Mouse (Mus musculus): ENCODE measurements around the gene Phlda3. TPM values are rescaled to one million over a fixed set of nuclear protein-coding genes. Genes with fewer than 3 reads are reported as not detected.

Phlda3 gene
- total and polyA plus RNA-seq, 2 experiments from 2014 or later = 65.5 to 130 TPM

DNA sequence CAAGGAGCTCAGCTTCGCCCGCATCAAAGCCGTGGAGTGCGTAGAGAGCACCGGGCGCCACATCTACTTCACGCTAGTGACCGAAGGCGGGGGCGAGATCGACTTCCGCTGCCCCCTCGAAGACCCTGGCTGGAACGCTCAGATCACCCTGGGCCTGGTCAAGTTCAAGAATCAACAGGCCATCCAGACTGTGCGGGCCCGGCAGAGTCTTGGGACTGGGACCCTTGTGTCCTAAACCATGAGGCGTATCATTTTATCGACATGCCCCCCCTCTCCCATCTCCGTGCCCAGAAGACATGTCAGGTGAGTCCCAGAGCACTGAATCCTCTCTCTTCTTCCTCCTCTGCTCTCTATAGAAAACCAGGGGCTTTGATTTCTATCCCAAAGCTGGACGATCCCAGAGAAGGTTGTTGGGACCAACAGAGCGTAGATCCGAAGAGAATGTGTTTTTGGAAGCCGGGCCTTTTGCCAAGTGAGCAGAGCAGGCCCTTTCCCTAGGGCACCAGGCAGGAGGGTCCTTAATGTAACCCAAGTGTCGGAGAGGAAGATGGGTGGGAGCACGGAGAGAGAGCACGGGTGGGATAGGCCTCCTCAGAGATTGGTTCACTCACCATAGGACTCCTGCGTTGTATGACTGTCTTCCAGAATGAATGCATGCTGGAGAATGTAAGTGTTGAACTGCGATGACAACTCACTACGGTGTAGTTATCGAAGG lies 830 bp downstream of the Phlda3 start:
- Histone ChIP-seq H3K36me3 (replicated peaks; ENCODE audit: control insufficient read depth, insufficient read depth, low read length) (peaks cover 17% of the 10 kb centered on the region), H3K9ac (replicated peaks; ENCODE audit: low read depth, low read length) (peak overlapping the region; percentile 93), H3K4me1 (ENCODE audit: control insufficient read depth, insufficient read depth) (peaks cover 57% of the 10 kb centered on the region), H3K27me3 (ENCODE audit: control insufficient read depth, insufficient read depth, low read length) (no peaks in the 10 kb centered on the region), H3K4me2 (ENCODE audit: low read depth, low read length) (peak overlapping the region; percentile 85), H3K27ac (ENCODE audit: low read depth) (peak overlapping the region; percentile 96), H3K4me3 (ENCODE audit: low read depth, low read length) (peak overlapping the region; percentile 72), H3K9me3 (replicated peaks; ENCODE audit: control insufficient read depth, low read length) (no peaks in the 10 kb centered on the region)
- no peak; the same call in 1 of the 2 replicates for ATAC-seq (ENCODE audit: insufficient read depth, low read depth)
- no peak for DNase-seq (ENCODE audit: low spot score)
- TF ChIP-seq EP300 (IDR thresholded peaks at IDR 0.05; ENCODE audit: low read depth) (no peak), CTCF (IDR thresholded peaks at IDR 0.05; ENCODE audit: low read depth) (no peak)
- WGBS = 6% methylated on average over 30 of the region's 30 CpGs

DNA sequence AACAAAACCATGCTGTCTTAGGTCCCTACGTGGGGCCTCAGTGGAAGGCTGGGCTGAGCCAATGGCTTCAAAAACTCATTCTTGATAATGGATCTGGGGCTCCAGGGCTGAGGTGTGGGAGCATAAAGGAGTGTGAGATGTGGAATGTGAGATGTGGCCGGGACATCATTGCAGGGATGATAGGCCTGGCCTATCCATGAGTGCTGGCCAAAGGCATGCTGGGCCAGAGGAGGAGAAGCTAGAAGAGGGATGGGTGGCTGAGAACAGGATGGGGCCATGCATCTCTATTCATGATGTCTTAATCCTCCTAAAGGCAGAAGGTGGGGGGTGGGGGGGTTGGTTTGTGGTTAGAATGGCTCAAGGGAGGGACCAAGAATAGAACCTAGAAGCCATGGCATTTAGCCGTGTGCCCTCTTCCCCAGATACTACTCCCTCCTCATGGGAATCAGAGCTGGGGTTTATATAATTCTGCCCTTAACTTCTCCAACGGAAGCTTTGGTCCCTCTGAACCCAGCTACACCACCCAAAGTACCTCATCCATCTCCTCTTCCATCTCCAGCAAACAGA lies 1.5 kb downstream of the Phlda3 start:
- 25% methylated on average over 4 of the region's 4 CpGs for WGBS
- no peak for DNase-seq (ENCODE audit: low spot score)
- TF ChIP-seq CTCF (IDR thresholded peaks at IDR 0.05; ENCODE audit: low read depth) (no peak), EP300 (IDR thresholded peaks at IDR 0.05; ENCODE audit: low read depth) (no peak)
- no peak for ATAC-seq (ENCODE audit: insufficient read depth, low read depth)
- no peaks in the 10 kb centered on the region for H3K27me3 ChIP-seq (ENCODE audit: control insufficient read depth, insufficient read depth, low read length)
- H3K36me3 ChIP-seq (replicated peaks; ENCODE audit: control insufficient read depth, insufficient read depth, low read length) = peaks cover 17% of the 10 kb centered on the region
- H3K4me2 ChIP-seq (ENCODE audit: low read depth, low read length) = peak overlapping the region; percentile 85
- H3K9ac ChIP-seq (replicated peaks; ENCODE audit: low read depth, low read length) = peak overlapping the region; percentile 93
- peak overlapping the region; percentile 72 for H3K4me3 ChIP-seq (ENCODE audit: low read depth, low read length)
- H3K4me1 ChIP-seq (ENCODE audit: control insufficient read depth, insufficient read depth) = peaks cover 57% of the 10 kb centered on the region
- H3K9me3 ChIP-seq (replicated peaks; ENCODE audit: control insufficient read depth, low read length) = no peaks in the 10 kb centered on the region
- peak overlapping the region; percentile 96 for H3K27ac ChIP-seq (ENCODE audit: low read depth)

DNA sequence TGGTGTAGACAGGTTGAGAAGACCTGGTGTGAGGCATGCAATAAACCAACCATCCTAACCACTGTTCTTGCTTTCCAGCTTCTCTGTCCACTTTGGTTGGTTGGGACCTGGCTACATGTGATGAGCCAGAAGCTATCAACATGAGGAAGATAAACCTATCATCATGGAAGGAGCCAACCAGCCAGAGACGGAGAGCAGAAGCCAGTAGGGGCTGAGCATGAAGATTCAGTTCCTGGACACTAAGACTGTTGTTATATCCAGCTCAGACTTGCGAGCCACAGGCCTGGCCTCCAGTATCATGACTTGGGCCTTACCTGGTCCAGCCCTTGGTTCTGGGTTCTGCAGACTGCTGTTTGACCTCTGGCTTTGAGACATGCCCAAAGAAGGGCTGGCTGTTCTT lies 2.5 kb downstream of the Phlda3 start:
- H3K4me3 ChIP-seq (ENCODE audit: low read depth, low read length) = peak overlapping the region; percentile 72

DNA sequence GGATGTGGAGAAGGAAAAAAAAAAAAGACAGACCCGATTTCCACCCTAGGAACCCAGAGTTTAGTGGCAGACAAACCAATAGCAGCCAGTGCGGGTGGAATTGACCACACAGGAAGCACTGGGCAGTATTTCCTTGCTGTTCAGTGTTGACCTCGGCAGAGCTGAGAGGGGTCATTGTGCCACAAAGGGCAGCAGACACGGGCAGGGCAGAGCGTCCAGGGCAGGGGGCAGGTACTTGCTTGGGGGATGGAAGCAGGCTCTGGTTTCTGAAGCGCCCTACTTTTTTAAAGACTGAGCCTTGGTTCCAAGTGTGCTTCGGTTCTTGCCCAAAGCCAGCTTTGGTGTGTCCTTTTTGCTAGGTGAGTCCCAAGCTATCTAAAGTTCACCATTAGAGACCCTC lies 4.3 kb downstream of the Phlda3 start:
- Histone ChIP-seq H3K4me1 (ENCODE audit: control insufficient read depth, insufficient read depth) (peaks cover 47% of the 10 kb centered on the region), H3K27ac (ENCODE audit: low read depth) (peak overlapping the region; percentile 60; the same call in 1 of the 2 replicates)
- ATAC-seq (ENCODE audit: insufficient read depth, low read depth) = no peak

More for the DNA sequence above, 2.5 kb downstream of the Phlda3 start:
- no peak overlapping the region for H3K9ac ChIP-seq (replicated peaks; ENCODE audit: low read depth, low read length)
- peaks cover 17% of the 10 kb centered on the region for H3K36me3 ChIP-seq (replicated peaks; ENCODE audit: control insufficient read depth, insufficient read depth, low read length)
- no peaks in the 10 kb centered on the region for H3K9me3 ChIP-seq (replicated peaks; ENCODE audit: control insufficient read depth, low read length)
- no peak for TF ChIP-seq EP300 (IDR thresholded peaks at IDR 0.05; ENCODE audit: low read depth)
- no peak for TF ChIP-seq CTCF (IDR thresholded peaks at IDR 0.05; ENCODE audit: low read depth)
- no peak for ATAC-seq (ENCODE audit: insufficient read depth, low read depth)
- peaks cover 57% of the 10 kb centered on the region for H3K4me1 ChIP-seq (ENCODE audit: control insufficient read depth, insufficient read depth)
- no peaks in the 10 kb centered on the region for H3K27me3 ChIP-seq (ENCODE audit: control insufficient read depth, insufficient read depth, low read length)
- DNase-seq (ENCODE audit: low spot score) = no peak
- 49% methylated on average over 2 of the region's 2 CpGs for WGBS
- peak overlapping the region; percentile 85 for H3K4me2 ChIP-seq (ENCODE audit: low read depth, low read length)
- no peak overlapping the region for H3K27ac ChIP-seq (ENCODE audit: low read depth)

DNA sequence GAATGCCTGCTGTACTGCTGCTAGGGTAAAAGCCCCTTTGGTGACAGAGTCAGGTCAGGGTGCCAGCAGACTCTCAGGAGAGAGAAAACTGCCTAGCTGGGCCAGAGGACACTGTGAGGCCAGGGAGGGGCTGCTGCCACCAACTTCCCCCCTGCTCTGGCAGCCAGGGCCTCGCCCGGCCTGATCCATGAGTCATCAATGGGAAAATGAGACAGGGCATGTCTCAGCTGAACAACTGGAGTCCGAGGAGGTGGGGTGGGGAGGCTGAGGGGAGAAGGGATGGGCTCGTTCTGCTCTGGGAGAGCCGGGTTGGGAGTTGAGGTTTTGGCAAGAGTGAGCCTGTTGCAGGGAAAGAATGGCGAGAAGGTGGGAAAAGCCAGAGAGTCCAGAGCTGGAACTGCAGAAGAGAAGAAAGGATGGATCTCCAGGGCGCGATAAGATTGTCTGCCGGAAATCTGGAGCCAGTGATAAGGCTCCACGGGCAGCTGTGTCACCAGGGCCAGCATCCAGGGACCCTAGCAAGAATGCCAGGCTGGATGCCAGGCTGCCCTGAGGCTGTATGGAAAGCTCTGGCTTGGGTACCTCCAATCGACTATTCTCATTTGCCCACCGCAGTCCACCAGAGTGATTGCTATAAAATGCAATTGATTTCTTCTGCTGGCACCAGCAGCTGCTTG lies 5.1 kb downstream of the Phlda3 start:
- 27% methylated on average over 12 of the region's 12 CpGs for WGBS
- ATAC-seq (ENCODE audit: insufficient read depth, low read depth) = peak; percentile 38
- peak overlapping the region; percentile 60 for H3K27ac ChIP-seq (ENCODE audit: low read depth)
- no peaks in the 10 kb centered on the region for H3K9me3 ChIP-seq (replicated peaks; ENCODE audit: control insufficient read depth, low read length)
- H3K4me1 ChIP-seq (ENCODE audit: control insufficient read depth, insufficient read depth) = peaks cover 45% of the 10 kb centered on the region
- no peak for TF ChIP-seq CTCF (IDR thresholded peaks at IDR 0.05; ENCODE audit: low read depth)
- TF ChIP-seq EP300 (IDR thresholded peaks at IDR 0.05; ENCODE audit: low read depth) = no peak
- no peak overlapping the region for H3K4me2 ChIP-seq (ENCODE audit: low read depth, low read length)
- peak; percentile 65 for DNase-seq (ENCODE audit: low spot score)
- H3K9ac ChIP-seq (replicated peaks; ENCODE audit: low read depth, low read length) = peak overlapping the region; percentile 23; the same call in 1 of the 2 replicates
- H3K27me3 ChIP-seq (ENCODE audit: control insufficient read depth, insufficient read depth, low read length) = no peaks in the 10 kb centered on the region
- H3K4me3 ChIP-seq (ENCODE audit: low read depth, low read length) = no peak overlapping the region
- H3K36me3 ChIP-seq (replicated peaks; ENCODE audit: control insufficient read depth, insufficient read depth, low read length) = peaks cover 17% of the 10 kb centered on the region

More for the DNA sequence above, 4.3 kb downstream of the Phlda3 start:
- no peak for TF ChIP-seq CTCF (IDR thresholded peaks at IDR 0.05; ENCODE audit: low read depth)
- no peak for TF ChIP-seq EP300 (IDR thresholded peaks at IDR 0.05; ENCODE audit: low read depth)
- H3K9me3 ChIP-seq (replicated peaks; ENCODE audit: control insufficient read depth, low read length) = no peaks in the 10 kb centered on the region
- H3K4me2 ChIP-seq (ENCODE audit: low read depth, low read length) = no peak overlapping the region
- 74% methylated on average over 7 of the region's 7 CpGs for WGBS
- H3K27me3 ChIP-seq (ENCODE audit: control insufficient read depth, insufficient read depth, low read length) = no peaks in the 10 kb centered on the region
- no peak overlapping the region for H3K4me3 ChIP-seq (ENCODE audit: low read depth, low read length)
- peaks cover 17% of the 10 kb centered on the region for H3K36me3 ChIP-seq (replicated peaks; ENCODE audit: control insufficient read depth, insufficient read depth, low read length)
- DNase-seq (ENCODE audit: low spot score) = no peak
- H3K9ac ChIP-seq (replicated peaks; ENCODE audit: low read depth, low read length) = no peak overlapping the region
